Mouse (Mus musculus) brown adipose tissue, adult 24 weeks (tissue): ENCODE results near the gene Klhl30. TPM values are rescaled to one million over a fixed set of nuclear protein-coding genes. Genes with fewer than 3 reads are reported as not detected.

ENCODE experiments used
- H3K27ac ChIP-seq: fragments of 200-500 bp; replicated peaks from 2 replicates; pipeline ENCODE4 v1.5.1; 2012; ENCODE audit warnings: low read depth, mild to moderate bottlenecking, low read length
- H3K4me1 ChIP-seq: fragments of 200-500 bp; 2 replicates; pipeline ENCODE4 v1.6.1; 2012; ENCODE audit warnings: low read length, mixed read lengths; ENCODE audit not compliant: control insufficient read depth, insufficient read depth, insufficient read length
- H3K4me3 ChIP-seq: fragments of 200-500 bp; 2 replicates; pipeline ENCODE4 v1.5.1; 2012; ENCODE audit warnings: low read depth, mild to moderate bottlenecking, low read length, moderate library complexity; ENCODE audit not compliant: insufficient read depth
- polyA plus RNA-seq: library from polyadenylated mRNA; stranded (reverse); fragments of >200 nt; gene quantifications from 2 replicates; pipeline ENCODE4 v1.2.4, GENCODE M21; 2012; ENCODE audit not compliant: missing spikeins, insufficient read depth, insufficient read length

Gene Klhl30
- polyA plus RNA-seq, 1 experiment, result 0.32 TPM

DNA sequence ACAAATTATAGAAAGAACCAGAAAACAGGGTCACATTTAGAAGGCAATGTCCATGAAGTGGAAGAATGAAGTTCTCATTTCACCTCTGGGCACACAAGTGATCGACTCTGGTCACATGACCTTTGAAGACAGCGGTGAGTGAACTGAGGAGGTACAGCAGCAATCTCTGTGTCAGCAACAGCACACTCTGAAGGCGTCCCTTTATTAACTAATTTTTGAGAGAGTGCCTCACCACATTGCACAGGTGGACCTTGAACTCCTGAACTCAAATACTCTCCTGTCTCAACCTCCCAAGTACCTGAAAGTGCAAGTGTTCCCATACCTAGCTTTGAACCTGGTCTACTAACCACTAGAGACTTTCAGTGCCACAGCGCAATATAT, 30.3 kb downstream of the Klhl30 start:
- Histone ChIP-seq H3K4me3 (no peak overlapping the region), H3K27ac (no peak overlapping the region), H3K4me1 (no peaks in the 10 kb centered on the region)

- Histone ChIP-seq H3K27ac (no peak overlapping the region), H3K4me3 (no peak overlapping the region), H3K4me1 (peaks cover 2% of the 10 kb centered on the region; the same call in 1 of the 2 replicates)
Observed at GRCm38 (mm10) chr1:91390369-91390768, 39.6 kb downstream of the Klhl30 start.

DNA sequence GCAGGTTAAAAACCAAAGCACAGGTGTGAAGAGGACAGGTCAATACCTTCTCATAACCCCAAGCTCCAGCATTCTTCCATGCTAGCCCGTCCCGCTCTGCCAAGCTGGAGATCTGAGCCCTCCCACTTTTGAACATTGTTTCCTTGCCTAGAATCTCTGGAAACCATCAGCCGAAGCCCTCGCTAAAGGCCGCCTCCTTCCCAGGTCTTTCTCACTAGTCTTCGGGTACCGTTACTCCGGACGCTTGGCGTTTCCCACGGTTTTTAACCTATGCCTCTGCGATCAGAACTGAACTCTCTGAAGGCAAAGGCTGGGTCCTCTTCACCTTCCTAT, 47.1 kb downstream of the Klhl30 start:
- Histone ChIP-seq H3K4me3 (peak overlapping the region; percentile 96), H3K4me1 (peaks cover 9% of the 10 kb centered on the region; the same call in 1 of the 2 replicates)

GRCm38 (mm10) chr1:91398260-91399062, 47.6 kb downstream of the Klhl30 start, which contains the start of gene Ilkap:
TSS of gene Ilkap (minus strand) at chr1:91398815.
- Histone ChIP-seq H3K4me1 (peaks cover 9% of the 10 kb centered on the region; the same call in 1 of the 2 replicates), H3K4me3 (peak within 1 kb of the TSS; percentile 96), H3K27ac (peak within 1 kb of the TSS; percentile 76)

More for the DNA sequence above, 47.1 kb downstream of the Klhl30 start:
- H3K27ac ChIP-seq, result peak overlapping the region; percentile 58; the same call in 1 of the 2 replicates

- no peaks in the 10 kb centered on the region for H3K4me1 ChIP-seq
- H3K4me3 ChIP-seq, result no peak overlapping the region
- H3K27ac ChIP-seq, result no peak overlapping the region
Observed at GRCm38 (mm10) chr1:91404976-91405375, 54.2 kb downstream of the Klhl30 start.

DNA sequence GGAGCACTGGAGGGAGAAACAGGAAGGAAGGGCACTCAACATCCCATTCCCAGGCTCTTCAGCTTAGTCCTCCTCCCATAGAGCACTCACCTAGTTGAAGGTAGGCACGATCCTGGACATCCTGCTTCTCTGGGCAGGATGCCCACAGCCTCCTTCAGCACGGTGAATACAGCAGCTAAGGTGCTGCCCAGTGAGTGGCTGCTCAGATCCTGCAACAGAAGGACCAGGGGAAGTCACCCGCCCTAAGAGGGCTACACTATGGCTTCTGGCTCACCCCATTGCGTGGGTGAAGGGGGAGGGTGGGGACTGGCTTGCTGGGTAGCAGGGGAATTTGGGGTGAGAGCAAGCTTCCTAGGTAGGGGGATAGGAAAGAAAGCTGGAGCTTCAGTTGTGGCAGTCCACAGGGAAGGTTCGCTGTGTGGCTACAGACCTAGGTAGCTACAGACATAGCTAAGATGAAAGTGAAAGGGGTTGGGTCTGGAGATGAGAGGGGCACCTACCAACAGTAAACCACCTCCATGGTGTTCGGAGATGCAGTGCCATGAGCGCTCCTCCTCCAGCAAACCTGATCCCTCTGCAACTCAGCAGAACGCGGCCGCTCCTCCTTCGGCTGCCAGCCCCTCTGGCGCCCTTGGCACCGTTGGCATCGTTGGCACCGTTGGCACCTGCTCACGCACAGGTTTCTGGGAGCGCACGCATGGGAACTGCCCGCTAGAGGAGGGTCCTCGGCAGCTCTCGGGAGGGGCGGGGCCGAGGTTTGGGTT, 54.8 kb downstream of the Klhl30 start:
- Histone ChIP-seq H3K27ac (no peak overlapping the region), H3K4me3 (no peak overlapping the region), H3K4me1 (no peaks in the 10 kb centered on the region)

DNA sequence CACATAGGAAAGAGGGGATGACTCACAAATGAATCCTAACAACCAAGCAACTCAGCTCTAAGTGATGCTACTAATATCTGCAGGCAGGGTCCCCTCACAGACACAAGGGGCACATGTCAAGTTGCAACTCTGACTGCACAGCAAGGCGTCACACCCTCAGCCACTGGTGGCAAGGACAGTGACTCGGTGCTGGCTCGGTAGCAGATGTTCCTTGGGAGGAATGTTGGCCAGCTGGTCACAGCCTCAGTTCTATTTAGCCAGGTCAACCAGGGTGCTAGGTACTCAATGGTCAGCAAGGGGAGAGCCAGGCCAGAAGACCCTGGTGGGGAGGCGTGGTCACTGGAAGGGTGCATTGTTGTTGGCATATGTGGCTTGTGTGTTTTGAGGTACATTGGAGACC, 57.0 kb downstream of the Klhl30 start:
- Histone ChIP-seq H3K4me3 (no peak overlapping the region), H3K4me1 (no peaks in the 10 kb centered on the region)

DNA sequence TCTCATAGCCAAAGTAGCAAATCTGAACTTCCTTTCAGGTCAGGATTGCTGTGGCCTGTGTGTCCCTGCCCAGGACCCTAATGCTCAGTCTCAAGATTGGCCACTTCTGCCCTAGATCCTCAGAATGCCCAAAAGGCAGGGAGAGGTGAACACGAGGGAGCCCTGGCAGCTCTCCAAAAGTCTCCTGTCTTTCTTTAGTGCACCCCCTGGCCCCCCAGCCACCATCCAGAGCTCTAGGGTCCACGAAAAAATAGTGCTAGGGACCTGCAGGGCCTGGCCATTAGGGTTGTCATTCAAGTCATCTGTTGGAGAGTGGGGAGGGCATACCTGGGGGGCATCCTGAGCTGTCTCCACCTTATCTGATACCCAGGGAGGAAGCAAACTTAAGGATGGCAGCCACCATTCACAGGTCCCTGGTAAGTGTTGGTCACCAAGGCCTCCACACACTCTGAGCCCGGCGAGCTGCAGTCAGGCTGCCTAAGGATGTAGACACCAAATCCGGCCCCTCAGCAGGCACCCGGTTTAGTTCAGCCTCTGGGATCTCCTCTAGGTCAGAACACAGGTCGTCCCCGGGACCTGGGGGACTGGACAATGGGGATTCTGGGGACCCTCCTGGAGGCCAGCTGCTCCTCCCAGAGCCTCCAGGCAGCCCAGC, 60.9 kb downstream of the Klhl30 start:
- no peaks in the 10 kb centered on the region for H3K4me1 ChIP-seq
- H3K27ac ChIP-seq, result no peak overlapping the region
- peak overlapping the region; percentile 86; the same call in 1 of the 2 replicates for H3K4me3 ChIP-seq

More for the DNA sequence above, 57.0 kb downstream of the Klhl30 start:
- no peak overlapping the region for H3K27ac ChIP-seq

Other genes with a start within 250 kb of the Klhl30 start
- not detected in 2 replicates for gene Rbm44, start 205.9 kb upstream of the Klhl30 start, polyA plus RNA-seq
- gene Ramp1, start 171.2 kb upstream of the Klhl30 start, polyA plus RNA-seq, result 1.5 and 2.8 TPM in 2 replicates
- gene Ube2f, start 100.7 kb upstream of the Klhl30 start, polyA plus RNA-seq, result 74.2 and 90.4 TPM in 2 replicates
- gene Scly, start 52.7 kb upstream of the Klhl30 start, polyA plus RNA-seq, result 9.1 and 10.6 TPM in 2 replicates
- not detected in 2 replicates for gene Espnl, start 28.9 kb upstream of the Klhl30 start, polyA plus RNA-seq
- gene Erfe, start 15.4 kb downstream of the Klhl30 start, polyA plus RNA-seq, result not detected in 2 replicates
- 37.9 and 39.9 TPM in 2 replicates for gene Ilkap, start 47.8 kb downstream of the Klhl30 start, polyA plus RNA-seq
- 7.8 and 10.9 TPM in 2 replicates for gene Hes6, start 63.0 kb downstream of the Klhl30 start, polyA plus RNA-seq
- 1.6 and 6.7 TPM in 2 replicates for gene Per2, start 108.3 kb downstream of the Klhl30 start, polyA plus RNA-seq
- gene Traf3ip1, start 143.6 kb downstream of the Klhl30 start, polyA plus RNA-seq, result 3.8 and 4.9 TPM in 2 replicates
- 3.4 and 5.0 TPM in 2 replicates for gene Asb1, start 189.5 kb downstream of the Klhl30 start, polyA plus RNA-seq